Mouse (Mus musculus) erythroblast, embryonic 14.5 days (primary cell): ENCODE results near the gene Fli1.

Experiments
- GATA1 ChIP-seq: IDR thresholded peaks from 2 replicates; pipeline ENCODE4 v1.6.1; 2012; ENCODE audit warnings: low read length, inconsistent platforms, mixed read lengths
- TAL1 ChIP-seq: IDR thresholded peaks from 3 replicates; pipeline ENCODE4 v1.6.1; 2012; ENCODE audit warnings: low read length, inconsistent platforms, mixed read lengths

DNA sequence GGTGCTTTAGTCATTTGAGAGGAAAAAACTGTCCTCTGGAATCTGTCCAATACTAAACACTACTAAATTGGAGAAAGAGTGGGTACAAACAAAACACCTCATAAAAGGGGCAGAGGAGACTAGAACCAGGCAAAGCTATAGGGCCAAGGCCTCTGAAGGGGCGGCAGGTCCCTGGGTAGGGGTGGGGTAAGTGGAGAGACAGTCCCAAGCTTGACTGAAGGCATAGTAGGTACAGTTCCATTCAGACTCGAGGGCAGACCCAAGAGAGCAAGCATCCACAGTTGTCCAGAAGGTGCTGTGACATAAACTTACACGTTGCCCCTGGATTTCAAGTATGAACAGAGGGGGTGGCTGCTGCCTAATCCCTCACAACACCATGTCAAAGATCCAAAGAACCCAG is 99.5 kb downstream of the Fli1 start:
- TF ChIP-seq GATA1 (no peak), TAL1 (no peak)
